Mouse (Mus musculus): ENCODE measurements at regions not wholly inside any gene's neighbourhood (a gene's known extent, or its start where the extent isn't known, plus 50 kb on each side); places are given as distances from the start of the nearest gene placed in this dataset.

DNA sequence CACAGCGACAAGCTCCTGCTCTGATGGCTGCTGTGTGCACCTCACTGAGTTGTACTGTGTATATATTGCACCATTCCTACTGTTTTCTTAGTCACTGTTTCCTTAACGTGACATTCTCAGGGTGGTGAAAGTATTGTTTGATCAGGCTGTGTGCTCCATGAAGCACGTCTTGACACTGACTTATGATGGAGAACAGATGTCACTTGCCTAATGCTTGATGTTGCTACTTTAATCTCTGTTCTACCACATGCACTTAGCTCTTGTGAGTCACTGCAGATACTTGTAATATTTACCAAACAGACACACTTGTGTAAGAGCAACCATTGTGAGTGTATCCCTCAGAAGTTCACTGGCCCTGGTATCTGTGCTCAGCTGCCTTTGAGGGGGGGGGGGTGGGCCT, 870.0 kb downstream of the Epha4 start:
- DNase-seq (ENCODE audit: low read depth, low spot score), result no peak

DNA sequence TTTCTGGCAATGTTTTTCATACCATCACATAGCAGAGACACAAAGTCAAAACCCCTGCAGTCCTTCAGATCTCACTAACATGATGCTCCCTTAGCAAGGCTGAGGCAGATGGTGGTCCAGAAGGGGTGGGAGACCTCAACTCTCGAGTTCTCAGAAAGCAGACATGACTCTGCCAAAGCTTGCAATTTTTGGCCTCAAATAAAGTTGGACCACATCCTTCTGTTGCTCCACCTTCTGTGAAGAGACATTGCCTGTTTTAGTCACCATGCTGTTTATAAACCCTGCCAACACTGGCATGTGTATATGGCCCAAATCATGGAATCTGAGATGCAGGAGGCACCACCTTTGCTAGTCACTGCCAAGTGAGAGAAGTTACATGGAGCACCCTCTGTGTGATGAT, 860.1 kb downstream of the Epha4 start:
- no peak for DNase-seq (ENCODE audit: low read depth, low spot score)

DNA sequence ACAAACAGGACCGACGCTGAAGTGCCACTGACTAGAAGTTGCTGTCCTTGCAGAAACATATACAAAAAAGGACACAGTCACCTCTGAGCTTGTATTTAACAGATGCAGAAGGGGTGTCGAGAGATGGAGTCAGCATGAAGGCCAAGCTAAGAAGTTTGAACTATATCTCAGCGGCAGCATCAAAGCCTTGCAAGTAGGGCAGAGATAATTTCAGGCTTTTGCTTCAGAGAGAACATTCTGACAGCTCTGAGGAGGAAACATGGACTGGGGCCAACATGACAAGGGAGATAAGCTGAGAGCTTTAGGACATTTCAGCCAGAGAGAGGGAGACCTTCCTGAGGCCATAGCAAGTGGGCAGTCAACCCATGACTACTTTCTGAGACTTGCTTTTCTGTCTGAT, 856.7 kb downstream of the Epha4 start:
- no peak for DNase-seq (ENCODE audit: low read depth, low spot score)

DNA sequence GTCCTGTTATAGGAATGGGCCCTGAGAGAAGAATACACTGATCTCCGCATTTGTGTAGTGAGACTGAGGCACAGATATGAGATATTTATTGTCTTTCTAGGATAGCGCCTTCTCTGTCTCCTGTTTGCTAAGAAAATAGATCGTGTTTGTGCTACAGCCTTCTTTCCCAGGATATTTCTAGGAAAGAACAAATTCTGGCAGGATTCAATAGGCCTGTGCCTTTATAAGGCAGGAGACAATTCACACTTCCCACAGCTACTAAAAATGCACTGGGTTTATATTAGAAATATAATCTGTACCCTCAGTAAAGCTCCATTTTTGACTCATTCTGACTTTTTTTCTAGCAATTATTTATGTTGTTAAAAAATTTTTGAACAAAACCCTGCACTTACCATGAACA, 854.7 kb downstream of the Epha4 start:
- DNase-seq (ENCODE audit: low read depth, low spot score), result no peak

DNA sequence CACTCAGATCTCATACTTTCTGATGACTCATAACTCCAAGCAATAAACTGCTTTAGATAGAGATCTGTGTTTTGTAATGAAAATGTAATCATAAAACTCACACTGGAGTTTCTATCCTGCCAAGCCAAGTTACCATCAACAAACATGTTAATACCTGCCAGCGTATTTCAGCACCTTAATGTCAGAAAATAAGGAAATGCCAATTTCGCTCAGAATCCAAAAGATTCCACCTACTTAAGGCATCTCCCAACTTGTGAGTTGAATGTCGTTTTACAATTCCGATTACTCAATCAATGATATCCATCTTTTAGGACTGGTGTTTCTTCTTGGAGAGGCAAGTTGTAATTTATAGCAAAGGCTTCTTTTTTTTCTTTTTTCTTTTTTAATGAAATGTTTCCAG, 850.5 kb downstream of the Epha4 start:
- no peak for DNase-seq (ENCODE audit: low read depth, low spot score)

DNA sequence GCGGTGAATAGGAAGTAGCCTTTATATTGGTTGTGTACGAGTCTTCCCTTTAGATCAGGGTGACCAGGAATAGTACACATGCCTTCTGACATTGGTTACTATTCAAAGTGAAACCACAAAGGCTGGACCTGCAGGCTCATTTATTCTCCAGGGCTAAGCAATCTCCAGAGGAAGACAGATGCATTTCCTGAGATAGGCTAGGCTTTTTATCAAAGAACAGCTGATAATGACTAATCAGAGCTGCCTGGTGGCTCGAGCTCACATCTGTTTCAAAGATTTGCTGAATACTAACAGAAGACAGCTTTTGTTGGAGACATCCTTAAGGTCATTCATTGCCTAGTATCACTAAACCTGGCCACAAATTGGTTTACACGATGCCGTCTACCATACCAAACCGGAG, 838.1 kb downstream of the Epha4 start:
- no peak for DNase-seq (ENCODE audit: low read depth, low spot score)

DNA sequence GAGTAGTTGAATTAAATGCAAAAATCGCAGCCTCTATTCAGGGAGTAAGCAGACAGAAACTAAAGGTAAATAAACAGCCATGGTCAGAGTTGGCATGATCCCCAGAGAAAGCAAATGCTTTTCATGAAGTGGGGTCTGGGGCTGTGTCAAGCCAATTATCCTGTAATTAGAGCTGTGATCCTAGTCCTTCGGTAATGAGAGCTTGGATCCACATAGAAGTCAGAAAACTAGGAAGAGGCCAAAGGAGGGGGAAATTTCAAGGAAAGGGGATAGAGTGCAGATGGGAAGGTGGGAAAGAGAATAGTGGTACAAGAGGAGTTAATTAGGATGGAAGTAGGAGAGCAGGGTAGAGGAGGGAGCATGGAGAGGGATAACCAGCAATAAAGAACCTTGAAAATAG, 809.3 kb downstream of the Epha4 start:
- no peak for DNase-seq (ENCODE audit: low read depth, low spot score)

DNA sequence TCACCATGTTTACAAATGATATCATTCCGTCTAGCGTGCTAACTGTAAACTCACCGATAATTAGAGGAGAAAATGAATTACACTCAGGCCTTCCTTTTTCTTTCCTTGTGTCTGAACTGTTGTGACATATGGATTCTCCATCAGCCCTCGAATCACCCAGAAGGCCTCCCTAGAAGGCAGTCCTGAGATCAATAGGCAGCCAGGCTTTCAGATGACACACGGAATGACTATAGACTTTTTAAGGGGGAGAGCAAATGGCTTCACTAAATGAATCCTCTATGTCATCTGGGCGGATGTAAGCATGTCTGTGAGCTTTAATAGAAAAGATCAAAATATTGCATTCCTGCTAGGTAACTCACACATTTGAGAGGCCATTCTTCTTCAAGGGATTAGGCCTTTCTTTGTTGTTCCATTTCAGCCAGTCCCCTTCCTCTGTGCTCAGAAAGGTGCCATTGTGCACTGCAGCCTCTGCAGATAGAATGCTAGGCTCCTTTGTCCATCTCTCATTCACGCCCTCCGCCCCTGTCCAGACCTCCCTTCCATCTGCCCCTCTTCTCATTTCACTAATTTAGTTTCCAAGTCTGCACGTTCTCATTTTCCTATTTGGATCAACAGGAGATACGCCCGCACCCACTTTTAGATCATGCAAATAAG, 797.1 kb downstream of the Epha4 start:
- no peak for DNase-seq (ENCODE audit: low read depth, low spot score)

DNA sequence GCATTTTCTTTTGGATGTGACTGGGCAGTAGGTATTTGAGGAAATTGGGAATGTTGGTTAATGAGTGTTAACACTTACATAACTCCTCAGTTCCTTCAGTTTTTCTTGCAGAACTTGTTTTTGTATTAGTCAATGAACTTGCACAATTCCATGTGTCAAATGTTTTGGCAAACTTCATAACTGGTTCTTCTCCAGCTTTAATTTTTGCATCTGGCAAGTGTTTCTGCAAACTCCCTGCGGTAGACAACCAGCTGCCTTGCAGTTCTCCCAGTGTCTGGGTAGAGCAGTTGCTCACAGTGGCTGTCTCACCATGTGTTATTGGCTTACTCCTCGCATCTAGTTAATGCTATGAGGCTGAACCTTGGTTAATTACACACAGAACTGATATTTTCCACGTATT, 790.4 kb downstream of the Epha4 start:
- DNase-seq (ENCODE audit: low read depth, low spot score), result no peak

DNA sequence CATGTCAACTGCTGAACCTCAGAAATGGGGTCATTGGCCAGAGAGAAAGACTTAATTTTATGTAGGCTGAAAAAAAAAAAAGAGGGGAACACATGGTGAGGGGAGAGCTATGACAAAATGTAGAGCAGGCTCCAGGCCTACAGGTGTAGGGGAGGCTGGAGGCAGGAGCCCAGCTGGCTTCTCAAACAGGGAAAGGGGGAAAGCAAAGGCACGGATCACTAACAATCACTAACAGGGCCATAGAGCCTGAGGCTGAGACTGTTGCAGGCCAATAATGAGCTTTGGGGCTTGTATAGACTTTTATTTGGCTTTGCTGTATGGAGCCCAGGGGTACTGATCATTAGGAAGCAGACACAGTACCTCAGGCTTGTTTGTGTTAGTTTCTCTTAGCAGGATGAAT, 777.9 kb downstream of the Epha4 start:
- DNase-seq (ENCODE audit: low read depth, low spot score), result no peak

DNA sequence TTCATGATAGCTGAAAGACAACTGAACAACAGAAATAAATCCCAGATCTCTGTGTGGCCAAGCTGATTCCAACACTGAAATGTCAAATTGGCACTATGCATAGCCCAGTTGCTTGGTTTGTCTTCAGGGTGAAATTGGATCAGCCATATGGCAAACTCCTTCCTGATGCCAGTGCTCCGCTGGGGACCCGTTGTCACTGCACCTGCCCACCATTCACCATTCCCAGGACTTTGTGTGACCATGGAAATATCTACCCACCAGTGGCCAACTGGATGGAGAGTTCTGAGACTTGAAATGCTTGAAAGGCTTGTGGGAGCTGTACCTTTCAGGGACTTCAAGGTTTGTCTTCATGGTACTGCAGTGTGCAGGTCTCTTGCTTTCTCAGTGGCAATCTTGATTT, 777.2 kb downstream of the Epha4 start:
- DNase-seq (ENCODE audit: low read depth, low spot score), result no peak

DNA sequence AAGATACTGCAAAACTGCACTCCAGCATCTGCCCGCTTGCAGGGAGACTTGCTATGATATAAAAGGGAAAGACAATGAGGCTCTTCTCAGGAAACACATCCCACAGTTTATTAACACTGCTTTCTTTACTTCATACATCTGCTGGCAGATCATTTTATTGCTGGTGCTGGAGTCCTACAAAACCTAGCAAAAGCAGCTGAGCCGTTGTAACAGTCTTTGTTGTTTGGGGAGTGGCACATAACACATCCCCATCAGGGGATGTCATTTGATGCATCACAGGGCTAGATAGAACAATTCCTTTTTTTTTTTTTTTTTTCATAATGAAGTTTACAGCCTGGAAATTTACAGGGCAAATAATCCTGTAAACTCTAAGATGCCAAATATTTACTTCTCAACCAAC, 742.2 kb downstream of the Epha4 start:
- DNase-seq (ENCODE audit: low read depth, low spot score), result no peak

DNA sequence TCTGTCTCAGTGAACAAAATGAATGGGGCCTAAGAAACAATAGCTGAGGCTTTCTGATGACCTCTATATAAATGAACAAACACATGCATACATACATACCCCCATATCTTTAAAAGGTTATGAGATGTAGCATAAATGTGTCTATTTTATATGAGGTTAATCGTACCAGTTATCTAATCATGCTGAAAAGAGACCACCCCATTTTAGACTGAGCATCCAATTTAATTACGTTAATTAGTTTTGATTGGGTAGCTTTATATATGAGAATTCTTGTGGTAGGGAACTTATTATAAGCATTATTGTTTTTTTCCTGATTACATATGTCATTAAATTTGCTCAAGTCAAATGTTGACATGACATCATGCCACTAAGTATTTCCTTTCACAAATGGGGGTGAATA, 728.0 kb downstream of the Epha4 start:
- no peak for DNase-seq (ENCODE audit: low read depth, low spot score)

DNA sequence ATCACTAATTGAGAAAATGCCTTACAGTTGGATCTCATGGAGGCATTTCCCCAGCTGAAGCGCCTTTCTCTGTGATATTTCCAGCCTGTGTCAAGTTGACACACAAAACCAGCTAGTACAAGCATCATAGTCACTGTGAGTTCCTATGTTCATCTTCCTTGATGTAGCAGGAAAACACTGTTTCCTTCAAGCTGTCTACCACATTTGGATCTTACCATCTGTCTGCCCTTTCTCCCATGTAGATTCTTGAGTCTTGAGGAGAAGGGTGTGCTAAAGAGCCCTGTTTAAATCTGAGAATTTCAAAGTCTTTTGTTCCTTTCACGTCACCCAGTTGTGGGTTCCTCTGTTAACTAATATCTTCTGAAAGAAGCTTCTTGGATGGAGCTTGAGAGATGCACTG, 721.5 kb downstream of the Epha4 start:
- DNase-seq (ENCODE audit: low read depth, low spot score), result no peak

DNA sequence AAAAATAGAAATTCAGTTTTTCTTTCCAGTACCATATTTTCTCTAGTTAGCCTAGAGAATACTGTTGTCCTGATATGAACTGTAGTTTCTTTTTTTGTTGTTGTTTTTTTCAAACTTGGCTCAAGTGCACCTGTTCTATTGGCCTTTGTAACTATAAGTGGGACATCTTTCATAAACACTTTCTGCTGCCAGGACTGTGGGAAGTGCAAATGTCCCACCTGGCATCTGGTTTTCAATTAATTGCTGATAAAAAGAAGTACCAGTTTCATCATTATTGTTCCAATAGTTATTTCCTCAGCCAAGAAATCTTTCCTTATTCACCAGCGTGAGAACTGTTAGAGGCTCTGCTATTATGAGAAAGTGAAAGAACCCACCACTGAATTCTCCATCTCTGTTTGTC, 695.0 kb downstream of the Epha4 start:
- DNase-seq (ENCODE audit: low read depth, low spot score), result no peak

DNA sequence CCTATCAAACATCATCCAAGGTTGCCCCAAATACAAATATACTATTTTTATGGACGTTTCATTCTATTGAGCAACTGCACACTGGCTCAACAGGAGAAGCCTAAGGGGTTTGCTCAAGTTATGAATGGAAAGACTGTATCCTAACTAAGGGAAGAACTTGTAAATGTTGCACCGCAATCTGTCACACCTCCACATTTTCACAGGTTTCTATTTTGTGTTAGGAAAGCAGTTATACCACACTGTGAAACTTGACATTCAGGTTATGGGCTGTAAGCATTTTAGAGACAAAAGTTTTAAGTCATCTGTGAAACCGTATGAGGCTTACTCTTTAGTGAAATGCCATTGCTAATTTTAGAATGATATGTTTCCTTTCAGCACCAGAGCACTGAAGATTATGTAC, 693.3 kb downstream of the Epha4 start:
- no peak for DNase-seq (ENCODE audit: low read depth, low spot score)

DNA sequence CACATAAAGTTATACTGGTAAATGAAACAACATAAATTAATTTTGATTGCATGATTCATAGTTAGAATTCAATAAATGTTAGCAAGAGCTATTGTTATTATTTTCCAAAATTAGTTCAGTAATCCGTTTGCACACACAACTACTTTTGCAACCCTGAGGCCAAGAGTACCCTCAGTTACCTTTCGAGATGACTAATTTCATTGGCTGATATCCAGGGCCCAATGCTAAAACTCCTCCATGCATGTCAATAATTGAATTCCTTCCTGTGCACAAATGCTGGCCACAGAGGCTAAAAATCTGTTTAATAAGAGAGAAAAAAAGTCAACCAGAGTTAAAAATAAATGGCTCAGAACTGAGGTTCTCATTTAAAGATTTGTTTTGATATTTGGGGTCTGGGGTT, 685.2 kb downstream of the Epha4 start:
- DNase-seq (ENCODE audit: low read depth, low spot score), result no peak

DNA sequence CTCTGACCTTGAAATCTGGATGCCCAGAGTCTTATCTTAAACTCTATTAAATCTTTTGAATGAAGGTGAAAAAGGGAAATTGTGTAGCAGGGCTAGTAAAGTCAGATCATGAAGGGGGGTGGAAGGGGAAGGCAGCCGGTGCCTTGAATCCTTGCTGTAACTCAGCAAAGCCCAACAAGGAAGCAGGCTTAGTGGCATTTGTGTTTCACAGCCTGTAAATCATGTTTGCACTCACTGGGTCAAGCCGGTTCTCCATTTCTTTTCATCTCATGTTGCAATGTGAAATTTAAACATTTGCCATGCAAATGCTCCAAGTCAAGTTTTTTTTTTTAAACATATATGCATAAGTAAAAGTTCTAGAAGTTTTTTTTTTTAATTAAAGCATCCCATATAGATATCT, 682.6 kb downstream of the Epha4 start:
- no peak for DNase-seq (ENCODE audit: low read depth, low spot score)

DNA sequence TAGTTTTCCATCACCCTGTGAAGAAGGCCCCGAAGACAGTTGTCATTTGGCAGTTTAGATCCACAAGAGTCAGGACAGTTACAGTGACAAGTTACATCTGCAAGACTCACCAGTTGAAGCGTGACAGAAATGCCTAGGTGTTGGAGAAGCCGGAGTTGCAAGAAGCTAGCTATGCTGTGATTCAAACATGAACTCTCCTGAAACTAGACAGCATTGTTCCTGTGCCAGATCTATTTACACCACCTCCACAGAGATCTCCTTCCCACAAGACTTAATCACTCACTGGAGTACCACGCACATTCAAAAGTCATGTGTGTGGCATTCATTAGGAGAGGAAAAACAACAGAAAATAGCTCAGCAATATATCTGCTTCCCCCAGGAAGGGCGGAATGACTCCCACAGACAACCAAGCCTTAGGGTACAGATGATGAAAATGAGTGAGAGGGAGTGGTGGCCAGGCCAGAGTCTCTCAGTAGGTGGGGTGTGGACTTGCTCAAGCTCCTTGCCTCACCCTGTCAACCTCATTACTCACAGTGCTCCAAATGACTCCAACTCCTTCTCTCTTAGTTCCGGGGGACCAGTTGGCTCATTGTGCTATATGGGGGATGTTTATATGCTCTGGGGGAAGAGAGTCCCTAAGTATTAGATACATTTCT, 679.7 kb downstream of the Epha4 start:
- no peak for DNase-seq (ENCODE audit: low read depth, low spot score)

DNA sequence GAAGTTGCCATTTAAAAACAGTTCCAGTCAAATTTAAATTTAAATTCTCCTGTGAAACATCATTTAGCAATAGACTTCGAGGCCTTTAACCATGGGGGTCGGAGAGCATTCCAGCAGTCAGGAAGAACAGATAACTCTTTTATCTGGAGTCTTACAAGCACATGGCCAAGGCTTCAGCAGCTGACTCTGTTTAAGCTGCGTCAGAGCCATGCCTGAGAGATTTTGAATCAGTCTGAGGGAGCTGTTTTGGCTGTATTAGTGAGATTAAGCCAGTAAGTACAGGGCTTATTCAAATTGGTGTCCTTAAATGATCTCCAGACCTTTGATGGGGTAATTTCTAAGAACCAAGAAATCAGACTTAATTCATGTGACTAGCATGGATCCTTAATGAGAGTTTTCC, 665.5 kb downstream of the Epha4 start:
- no peak for DNase-seq (ENCODE audit: low read depth, low spot score)

DNA sequence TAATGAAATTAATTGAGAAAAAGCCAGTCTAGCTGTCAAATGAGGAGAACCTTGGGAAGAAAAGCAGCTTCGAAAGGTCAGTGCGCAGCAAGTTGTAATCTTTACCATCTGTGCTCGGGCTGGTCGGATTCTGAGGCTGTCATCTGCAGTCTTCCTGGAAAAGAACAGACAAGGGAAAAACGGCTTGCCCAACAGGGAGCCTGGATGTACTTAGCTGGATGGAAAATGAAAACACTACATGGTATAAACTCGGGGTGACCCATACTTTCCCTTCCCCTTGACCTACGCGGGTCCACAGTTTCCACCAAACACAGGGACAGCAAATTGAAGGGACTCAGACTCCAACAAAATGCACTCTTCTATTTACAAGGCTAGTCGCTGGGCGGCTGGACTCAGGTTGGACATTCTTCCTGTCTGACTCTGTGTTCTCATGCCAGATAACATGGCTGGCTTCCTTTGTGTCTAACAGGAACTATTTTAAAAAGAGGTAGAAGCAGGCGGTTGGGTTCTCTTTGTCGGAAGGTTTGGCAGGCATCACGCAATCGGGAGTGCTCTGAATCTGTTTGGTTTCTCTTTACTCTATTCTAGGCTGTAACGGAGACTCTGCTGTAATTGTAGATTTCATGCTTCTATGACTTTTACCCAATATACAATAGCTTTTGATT, 648.5 kb downstream of the Epha4 start:
- no peak for DNase-seq (ENCODE audit: low read depth, low spot score)

DNA sequence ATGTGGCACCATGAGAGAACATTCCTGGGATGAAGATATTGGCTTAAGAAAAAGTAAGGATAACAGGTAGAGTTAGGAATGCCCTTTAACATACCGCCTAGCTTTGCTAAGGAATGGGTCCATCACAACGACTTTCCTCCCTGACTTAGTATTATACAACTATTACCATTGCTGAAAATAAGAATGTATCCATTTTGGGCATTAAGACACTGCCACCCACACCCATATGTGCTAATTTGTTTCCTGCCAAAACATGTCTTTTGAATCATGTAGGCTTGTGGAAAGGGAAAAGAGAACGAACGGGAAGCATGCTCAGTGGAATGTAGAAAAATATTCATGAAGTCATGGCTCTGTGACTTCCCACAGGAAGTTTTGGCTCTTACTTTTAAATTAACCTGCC, 641.7 kb downstream of the Epha4 start:
- DNase-seq (ENCODE audit: low read depth, low spot score), result no peak

DNA sequence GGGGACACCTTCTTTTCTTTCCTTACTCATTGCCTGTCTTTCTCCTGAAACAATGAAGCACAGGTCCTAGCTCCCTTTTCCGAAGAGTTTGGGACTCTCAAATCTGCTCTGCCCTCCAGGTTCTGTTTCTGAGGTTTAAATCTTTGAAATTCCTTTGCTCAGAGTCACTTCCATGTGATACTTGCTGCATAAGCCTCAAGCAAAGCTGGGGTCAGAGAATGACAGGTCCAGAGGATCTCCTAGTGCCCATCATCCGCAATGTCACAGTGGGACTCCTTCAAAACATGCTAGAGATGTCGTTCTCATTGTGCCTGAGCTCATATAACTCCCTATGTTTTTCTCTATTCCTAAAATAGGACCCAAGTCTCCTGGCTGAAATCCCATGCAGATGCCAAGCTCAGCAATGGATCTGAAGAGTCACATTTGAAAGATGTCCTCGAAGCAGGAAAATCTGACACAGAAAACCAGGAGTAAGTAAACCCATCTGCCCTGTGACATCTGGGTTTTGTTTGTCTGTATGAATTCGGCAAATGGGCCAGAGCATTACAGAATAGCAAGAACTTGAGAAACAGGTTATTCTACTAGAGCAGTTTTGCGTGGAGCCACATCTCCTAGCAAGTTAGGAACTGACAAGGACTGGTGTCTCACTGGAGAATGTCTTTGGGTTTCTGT, 634.6 kb downstream of the Epha4 start:
- no peak for DNase-seq (ENCODE audit: low read depth, low spot score)
